Mouse (Mus musculus) lung, adult 2 months (tissue): Measurements from ENCODE around the gene Cp. TPM values are rescaled to one million over a fixed set of nuclear protein-coding genes. Genes with fewer than 3 reads are reported as not detected.
"Not testable (repeated sequence)": the region's sequence is repeated elsewhere in the genome, so short reads cannot be mapped to it uniquely, and the experiment has no call there.

Experiments
- DNase-seq: peaks from one replicate; pipeline ENCODE4 v3.0.0; 2022
- H3K4me1 ChIP-seq: fragments of 200-500 bp; 2 replicates; pipeline ENCODE4 v1.6.1; 2011; ENCODE audit warnings: low read length; ENCODE audit not compliant: control insufficient read depth, insufficient read depth
- H3K4me3 ChIP-seq: fragments of 200-500 bp; replicated peaks from 2 replicates; pipeline ENCODE3; 2011; ENCODE audit warnings: low read depth, mild to moderate bottlenecking, control low read depth, low read length; ENCODE audit errors: extremely low read depth
- CTCF ChIP-seq: fragments of 200-500 bp; IDR thresholded peaks from 2 replicates; pipeline ENCODE4 v1.5.1; 2011; ENCODE audit warnings: mild to moderate bottlenecking, low read length, control low read depth; ENCODE audit not compliant: insufficient read depth
- POLR2A ChIP-seq: fragments of 200-500 bp; IDR thresholded peaks from 2 replicates; pipeline ENCODE4 v1.6.1; 2011; ENCODE audit warnings: low read depth, mild to moderate bottlenecking, control low read depth, low read length, borderline replicate concordance; ENCODE audit errors: extremely low read depth
- WGBS: fragments of 180-500 bp; shearing (Covaris S2); methylation state at CpG from one replicate; pipeline ENCODE4 v1.1.7; 2018; 5-methylcytosine and 5-hydroxymethylcytosine counted together
- polyA plus RNA-seq: library from polyadenylated mRNA; depleted of rRNA; stranded (reverse); fragments of >200 nt; gene quantifications from 2 replicates; pipeline ENCODE4 v1.2.3, GENCODE M21; 2012; rRNA removed

Cp gene
- 25.6 and 47.8 TPM in 2 replicates for polyA plus RNA-seq

GRCm38 (mm10) chr3:19956885-19957284 is at the start of gene Cp:
Gene Cp (plus strand): TSS chr3:19957054.
- WGBS, result 38% methylated on average over 5 of the region's 5 CpGs
- H3K4me3 ChIP-seq, result peak within 1 kb of the TSS; percentile 34
- H3K4me1 ChIP-seq, result peaks cover 7% of the 10 kb centered on the region
- no peak for DNase-seq
- TF ChIP-seq POLR2A (no peak), CTCF (no peak)

DNA sequence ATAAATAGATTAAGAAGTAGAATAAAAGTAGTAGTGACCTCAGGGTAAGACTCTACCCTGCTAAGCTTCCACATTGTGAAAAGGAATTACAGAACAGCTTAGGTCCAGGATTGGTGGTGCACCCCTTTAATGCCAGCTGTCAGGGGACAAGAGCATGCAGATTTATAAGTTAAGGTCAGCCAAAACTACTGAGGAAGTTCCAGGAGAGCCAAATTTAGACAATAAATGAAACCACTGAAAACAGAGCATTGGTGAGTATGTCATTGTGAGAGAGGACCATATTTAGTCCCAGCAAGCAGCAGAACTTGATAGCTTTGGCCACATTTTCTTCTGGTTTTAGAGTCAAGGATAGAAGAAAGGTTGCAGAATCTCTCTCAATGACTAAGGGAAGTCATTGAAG is 8.3 kb upstream of the Cp start:
- TF ChIP-seq CTCF, result no peak
- no peak for TF ChIP-seq POLR2A
- DNase-seq, result no peak
- H3K4me1 ChIP-seq, result peaks cover 5% of the 10 kb centered on the region
- H3K4me3 ChIP-seq, result no peak overlapping the region

DNA sequence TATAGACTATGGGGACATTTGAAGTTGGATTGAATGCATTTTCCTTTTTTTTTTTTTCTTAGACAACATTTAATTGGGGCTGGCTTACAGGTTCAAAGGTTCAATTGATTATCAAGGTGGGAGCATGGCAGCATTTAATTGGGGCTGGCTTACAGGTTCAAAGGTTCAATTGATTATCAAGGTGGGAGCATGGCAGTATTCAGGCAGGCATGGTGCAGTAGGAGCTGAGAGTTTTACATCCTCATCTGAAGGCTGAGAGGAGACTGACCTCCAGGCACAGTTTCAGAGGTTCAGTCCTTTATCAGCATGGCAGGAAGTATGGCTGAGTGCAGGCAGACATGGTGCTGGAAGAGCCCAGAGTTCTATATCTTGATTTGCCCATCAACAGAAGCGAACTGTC is 7.5 kb upstream of the Cp start:
- 97% methylated on average over 1 of the region's 1 CpGs for WGBS
- H3K4me3 ChIP-seq, DNase-seq, H3K4me1 ChIP-seq: not testable (repeated sequence)

DNA sequence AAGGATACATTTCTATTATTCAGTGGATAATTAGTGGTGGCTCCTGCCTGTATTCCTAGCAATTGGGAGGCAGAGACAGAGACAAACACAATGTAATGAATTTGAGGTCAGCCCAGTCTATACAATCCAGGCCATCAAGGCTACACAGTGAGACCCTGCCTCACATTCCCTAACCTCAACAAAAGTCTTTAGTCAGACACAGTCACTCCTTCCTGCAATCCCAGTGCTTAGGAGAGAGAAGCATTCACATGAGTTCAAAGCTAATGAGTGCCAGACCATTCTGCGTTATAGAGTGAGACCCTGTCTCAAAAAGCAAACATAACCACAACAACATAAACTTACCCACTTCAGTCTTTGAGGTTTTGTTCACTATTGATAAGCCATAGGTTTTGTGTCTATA is 3.4 kb upstream of the Cp start:
- no peak for DNase-seq
- TF ChIP-seq CTCF, result no peak
- TF ChIP-seq POLR2A, result no peak
- H3K4me3 ChIP-seq, result no peak overlapping the region
- WGBS, result 40% methylated on average over 1 of the region's 1 CpGs
- H3K4me1 ChIP-seq, result peaks cover 7% of the 10 kb centered on the region

GRCm38 (mm10) chr3:19953865-19954264 is 3.0 kb upstream of the Cp start:
- H3K4me3 ChIP-seq, result no peak overlapping the region
- DNase-seq, result peak; percentile 43
- peaks cover 7% of the 10 kb centered on the region for H3K4me1 ChIP-seq
- TF ChIP-seq POLR2A, result no peak
- TF ChIP-seq CTCF, result no peak
- WGBS, result 28% methylated on average over 3 of the region's 3 CpGs

DNA sequence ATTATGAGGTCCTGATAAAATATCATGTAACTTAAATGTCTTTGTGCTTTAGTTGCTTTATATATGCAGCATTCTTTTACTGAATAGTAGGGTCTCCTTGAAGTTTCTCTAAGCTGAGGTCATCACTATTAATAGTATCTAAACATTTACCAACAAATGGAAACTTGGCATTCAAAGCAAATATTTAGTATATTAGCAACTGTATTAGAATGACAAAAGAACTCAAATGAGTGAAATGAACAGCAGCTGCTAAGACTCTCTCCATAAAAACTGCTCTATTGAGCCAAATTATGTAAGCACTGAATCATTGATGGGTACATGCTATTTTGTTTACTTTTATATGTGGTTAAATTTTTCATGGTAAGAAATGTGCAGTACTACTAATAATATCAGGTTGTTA is 1.2 kb downstream of the Cp start:
- H3K4me3 ChIP-seq, result peak overlapping the region; percentile 29
- no peak for DNase-seq
- no peak for TF ChIP-seq CTCF
- no peak for TF ChIP-seq POLR2A
- H3K4me1 ChIP-seq, result peaks cover 5% of the 10 kb centered on the region

GRCm38 (mm10) chr3:19958983-19959382 is 2.1 kb downstream of the Cp start:
- DNase-seq, result no peak
- H3K4me3 ChIP-seq, result peak overlapping the region; percentile 23
- peaks cover 2% of the 10 kb centered on the region for H3K4me1 ChIP-seq
- 51% methylated on average over 1 of the region's 1 CpGs for WGBS
- TF ChIP-seq CTCF (no peak), POLR2A (no peak)

- WGBS, result 51% methylated on average over 3 of the region's 3 CpGs
- DNase-seq, result no peak
- Histone ChIP-seq H3K4me1 (peaks cover 2% of the 10 kb centered on the region; the same call in 1 of the 2 replicates), H3K4me3 (no peak overlapping the region)
- TF ChIP-seq POLR2A (no peak), CTCF (no peak)
Measured at GRCm38 (mm10) chr3:19960570-19961114, 3.8 kb downstream of the Cp start.

GRCm38 (mm10) chr3:19961341-19961740 is 4.5 kb downstream of the Cp start:
- TF ChIP-seq POLR2A (no peak), CTCF (no peak)
- no peak overlapping the region for H3K4me3 ChIP-seq
- no peak for DNase-seq
- peaks cover 2% of the 10 kb centered on the region; the same call in 1 of the 2 replicates for H3K4me1 ChIP-seq
- whole genome bisulfite sequencing, result 76% methylated on average over 2 of the region's 2 CpGs

- TF ChIP-seq POLR2A (no peak), CTCF (no peak)
- DNase-seq, result no peak
- H3K4me1 ChIP-seq, result no peaks in the 10 kb centered on the region; the same call in 1 of the 2 replicates
- H3K4me3 ChIP-seq, result no peak overlapping the region
- WGBS, result 69% methylated on average over 3 of the region's 3 CpGs
Measured at GRCm38 (mm10) chr3:19962769-19963513, 6.1 kb downstream of the Cp start.
